Mouse (Mus musculus): Measurements from ENCODE around the gene Sema4a.

DNA sequence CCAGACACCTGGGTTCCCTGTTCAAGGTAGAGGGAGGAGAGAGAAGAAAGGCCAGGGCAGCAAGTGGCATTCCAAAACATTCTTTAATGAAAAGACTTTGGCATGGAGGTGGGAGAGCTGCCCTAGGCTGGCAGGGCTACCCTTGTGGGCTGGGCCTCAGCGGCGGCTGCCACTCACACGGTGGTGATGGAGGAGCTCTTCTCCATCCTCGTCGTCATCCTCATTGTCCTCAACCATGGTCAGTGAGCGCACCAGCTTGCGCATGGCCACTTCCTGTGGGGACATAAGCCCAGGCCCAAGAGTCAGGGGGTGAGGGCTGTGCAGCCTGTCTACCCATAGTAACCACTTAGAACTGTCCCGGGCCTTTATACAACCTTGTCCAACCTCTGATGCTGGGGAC is 22.2 kb upstream of the Sema4a start:
- no peak for TF ChIP-seq E2F4 (IDR thresholded peaks at IDR 0.05; ENCODE audit: borderline replicate concordance, low read depth, low read length)
- TF ChIP-seq GABPA (IDR thresholded peaks at IDR 0.05; ENCODE audit: low read depth, low read length), result no peak
- no peak for TF ChIP-seq CHD1 (IDR thresholded peaks at IDR 0.05; ENCODE audit: low read depth, low read length)
- no peak for TF ChIP-seq MEF2A (IDR thresholded peaks at IDR 0.05; ENCODE audit: extremely low read depth, insufficient replicate concordance, low read depth, low read length, poor library complexity, severe bottlenecking)
- TF ChIP-seq CHD2 (IDR thresholded peaks at IDR 0.05; ENCODE audit: low read length), result no peak
- no peak for TF ChIP-seq CTCF (IDR thresholded peaks at IDR 0.05 in 2 of 3, conservative IDR thresholded peaks at IDR 0.05 in 1 of 3; ENCODE audit: control insufficient read depth in 1 of 3, insufficient read depth in 1 of 3, low read depth in 2 of 3, low read length in 3 of 3, poor library complexity in 1 of 3, severe bottlenecking in 1 of 3)
- TF ChIP-seq GATA1 (IDR thresholded peaks at IDR 0.05; ENCODE audit: low read depth, low read length), result no peak
- no peak for TF ChIP-seq HCFC1 (IDR thresholded peaks at IDR 0.05; ENCODE audit: low read depth, low read length)
- TF ChIP-seq POLR2AphosphoS2 (IDR thresholded peaks at IDR 0.05; ENCODE audit: low read length), result no peak
- TF ChIP-seq NRF1 (IDR thresholded peaks at IDR 0.05; ENCODE audit: insufficient read depth, low read depth, low read length, poor library complexity, severe bottlenecking), result no peak

Data from MEL (cell line).